Mouse (Mus musculus): ENCODE measurements around the gene Kbtbd13. TPM values are rescaled to one million over a fixed set of nuclear protein-coding genes. Genes with fewer than 3 reads are reported as not detected.

Kbtbd13 gene
- polyA plus RNA-seq, 1 experiment from 2014 or later: 1.2 TPM

- no peak for ATAC-seq
- Histone ChIP-seq H3K4me3 (replicated peaks; ENCODE audit: low read length) (no peak overlapping the region), H3K36me3 (ENCODE audit: control insufficient read depth, insufficient read depth) (peaks cover 19% of the 10 kb centered on the region), H3K27ac (ENCODE audit: low read length) (no peak overlapping the region), H3K9ac (replicated peaks; ENCODE audit: low read depth, low read length) (no peak overlapping the region), H3K4me1 (replicated peaks; ENCODE audit: control insufficient read depth, insufficient read depth, low read length) (no peaks in the 10 kb centered on the region), H3K9me3 (ENCODE audit: control insufficient read depth, low read length) (no peaks in the 10 kb centered on the region), H3K4me2 (ENCODE audit: low read length) (no peak overlapping the region), H3K27me3 (replicated peaks; ENCODE audit: control insufficient read depth, insufficient read depth, low read length) (no peaks in the 10 kb centered on the region)
- WGBS: 75% methylated on average over 9 of the region's 9 CpGs
These were observed 27.8 kb downstream of the Kbtbd13 start for GRCm38 (mm10) chr9:65363684-65364083.

- H3K4me2 ChIP-seq (ENCODE audit: low read length): no peak within 1 kb of the TSS
These were observed 30.6 kb downstream of the Kbtbd13 start, which contains the start of gene Ubap1l for GRCm38 (mm10) chr9:65360641-65361448. Ubap1l (plus strand) TSS chr9:65361041.

GRCm38 (mm10) chr9:65358956-65359480, 32.4 kb downstream of the Kbtbd13 start:
- Histone ChIP-seq H3K4me2 (ENCODE audit: low read length) (no peak overlapping the region), H3K9ac (replicated peaks; ENCODE audit: low read depth, low read length) (no peak overlapping the region), H3K27ac (ENCODE audit: low read length) (no peak overlapping the region), H3K9me3 (ENCODE audit: control insufficient read depth, low read length) (no peaks in the 10 kb centered on the region), H3K27me3 (replicated peaks; ENCODE audit: control insufficient read depth, insufficient read depth, low read length) (no peaks in the 10 kb centered on the region), H3K36me3 (ENCODE audit: control insufficient read depth, insufficient read depth) (peaks cover 40% of the 10 kb centered on the region), H3K4me3 (replicated peaks; ENCODE audit: low read length) (no peak overlapping the region), H3K4me1 (replicated peaks; ENCODE audit: control insufficient read depth, insufficient read depth, low read length) (no peaks in the 10 kb centered on the region)
- 84% methylated on average over 1 of the region's 1 CpGs for WGBS
- ATAC-seq: no peak

More at GRCm38 (mm10) chr9:65360641-65361448, 30.6 kb downstream of the Kbtbd13 start, which contains the start of gene Ubap1l:
- WGBS: 92% methylated on average over 16 of the region's 16 CpGs
- Histone ChIP-seq H3K27ac (ENCODE audit: low read length) (no peak within 1 kb of the TSS), H3K4me3 (replicated peaks; ENCODE audit: low read length) (no peak within 1 kb of the TSS), H3K36me3 (ENCODE audit: control insufficient read depth, insufficient read depth) (peaks cover 40% of the 10 kb centered on the region), H3K4me1 (replicated peaks; ENCODE audit: control insufficient read depth, insufficient read depth, low read length) (no peaks in the 10 kb centered on the region), H3K9me3 (ENCODE audit: control insufficient read depth, low read length) (no peaks in the 10 kb centered on the region), H3K27me3 (replicated peaks; ENCODE audit: control insufficient read depth, insufficient read depth, low read length) (no peaks in the 10 kb centered on the region), H3K9ac (replicated peaks; ENCODE audit: low read depth, low read length) (no peak within 1 kb of the TSS)
- ATAC-seq: no peak

- no peak for ATAC-seq
- H3K4me3 ChIP-seq (replicated peaks; ENCODE audit: low read length): no peak overlapping the region
- no peak overlapping the region for H3K27ac ChIP-seq (ENCODE audit: low read length)
- H3K36me3 ChIP-seq (ENCODE audit: control insufficient read depth, insufficient read depth): peaks cover 40% of the 10 kb centered on the region
- no peaks in the 10 kb centered on the region for H3K27me3 ChIP-seq (replicated peaks; ENCODE audit: control insufficient read depth, insufficient read depth, low read length)
- WGBS: 95% methylated on average over 2 of the region's 2 CpGs
- no peak overlapping the region for H3K9ac ChIP-seq (replicated peaks; ENCODE audit: low read depth, low read length)
- no peaks in the 10 kb centered on the region for H3K4me1 ChIP-seq (replicated peaks; ENCODE audit: control insufficient read depth, insufficient read depth, low read length)
- no peak overlapping the region for H3K4me2 ChIP-seq (ENCODE audit: low read length)
- no peaks in the 10 kb centered on the region for H3K9me3 ChIP-seq (ENCODE audit: control insufficient read depth, low read length)
These were observed 34.5 kb downstream of the Kbtbd13 start for GRCm38 (mm10) chr9:65356971-65357370.

- Histone ChIP-seq H3K9ac (replicated peaks; ENCODE audit: low read depth, low read length) (no peak overlapping the region), H3K36me3 (ENCODE audit: control insufficient read depth, insufficient read depth) (peaks cover 40% of the 10 kb centered on the region), H3K27me3 (replicated peaks; ENCODE audit: control insufficient read depth, insufficient read depth, low read length) (no peaks in the 10 kb centered on the region), H3K4me3 (replicated peaks; ENCODE audit: low read length) (no peak overlapping the region), H3K9me3 (ENCODE audit: control insufficient read depth, low read length) (no peaks in the 10 kb centered on the region), H3K4me1 (replicated peaks; ENCODE audit: control insufficient read depth, insufficient read depth, low read length) (no peaks in the 10 kb centered on the region), H3K27ac (ENCODE audit: low read length) (no peak overlapping the region), H3K4me2 (ENCODE audit: low read length) (no peak overlapping the region)
- 86% methylated on average over 7 of the region's 7 CpGs for WGBS
- no peak for ATAC-seq
These were observed 34.9 kb downstream of the Kbtbd13 start for GRCm38 (mm10) chr9:65356561-65356960.

GRCm38 (mm10) chr9:65353251-65353650, 38.2 kb downstream of the Kbtbd13 start:
- H3K4me1 ChIP-seq (replicated peaks; ENCODE audit: control insufficient read depth, insufficient read depth, low read length): peaks cover 7% of the 10 kb centered on the region
- H3K36me3 ChIP-seq (ENCODE audit: control insufficient read depth, insufficient read depth): peaks cover 18% of the 10 kb centered on the region
- WGBS: 92% methylated on average over 5 of the region's 5 CpGs
- no peak for ATAC-seq
- H3K27ac ChIP-seq (ENCODE audit: low read length): no peak overlapping the region
- no peak overlapping the region for H3K4me3 ChIP-seq (replicated peaks; ENCODE audit: low read length)
- no peaks in the 10 kb centered on the region for H3K27me3 ChIP-seq (replicated peaks; ENCODE audit: control insufficient read depth, insufficient read depth, low read length)
- no peak overlapping the region for H3K9ac ChIP-seq (replicated peaks; ENCODE audit: low read depth, low read length)
- no peak overlapping the region for H3K4me2 ChIP-seq (ENCODE audit: low read length)
- H3K9me3 ChIP-seq (ENCODE audit: control insufficient read depth, low read length): no peaks in the 10 kb centered on the region

GRCm38 (mm10) chr9:65347112-65347850, 44.2 kb downstream of the Kbtbd13 start:
- no peak for ATAC-seq
- peak overlapping the region; percentile 88 for H3K9ac ChIP-seq (replicated peaks; ENCODE audit: low read depth, low read length)
- 45% methylated on average over 8 of the region's 8 CpGs for WGBS
- peak overlapping the region; percentile 96 for H3K4me3 ChIP-seq (replicated peaks; ENCODE audit: low read length)
- peaks cover 21% of the 10 kb centered on the region for H3K4me1 ChIP-seq (replicated peaks; ENCODE audit: control insufficient read depth, insufficient read depth, low read length)
- no peak overlapping the region for H3K27ac ChIP-seq (ENCODE audit: low read length)
- no peaks in the 10 kb centered on the region for H3K27me3 ChIP-seq (replicated peaks; ENCODE audit: control insufficient read depth, insufficient read depth, low read length)
- H3K36me3 ChIP-seq (ENCODE audit: control insufficient read depth, insufficient read depth): no peaks in the 10 kb centered on the region
- no peaks in the 10 kb centered on the region for H3K9me3 ChIP-seq (ENCODE audit: control insufficient read depth, low read length)
- peak overlapping the region; percentile 72 for H3K4me2 ChIP-seq (ENCODE audit: low read length)

GRCm38 (mm10) chr9:65346476-65347111, 44.9 kb downstream of the Kbtbd13 start:
- Histone ChIP-seq H3K36me3 (ENCODE audit: control insufficient read depth, insufficient read depth) (no peaks in the 10 kb centered on the region), H3K9me3 (ENCODE audit: control insufficient read depth, low read length) (no peaks in the 10 kb centered on the region), H3K4me1 (replicated peaks; ENCODE audit: control insufficient read depth, insufficient read depth, low read length) (peaks cover 21% of the 10 kb centered on the region), H3K27me3 (replicated peaks; ENCODE audit: control insufficient read depth, insufficient read depth, low read length) (0 out of 2 replicates have a peak, but pooled peaks cover 2% of the 10 kb centered on the region), H3K27ac (ENCODE audit: low read length) (peak overlapping the region; percentile 95), H3K4me2 (ENCODE audit: low read length) (peak overlapping the region; percentile 72), H3K4me3 (replicated peaks; ENCODE audit: low read length) (peak overlapping the region; percentile 96), H3K9ac (replicated peaks; ENCODE audit: low read depth, low read length) (peak overlapping the region; percentile 88)
- peak; percentile 63 for ATAC-seq
- WGBS: under 1% methylated on average over 76 of the region's 77 CpGs
